Mouse (Mus musculus) embryonic fibroblast, embryonic 13.5 days (primary cell): Measurements from ENCODE around the gene Wdr5.

Experiments used
- CTCF ChIP-seq: IDR thresholded peaks from 2 replicates; pipeline ENCODE4 v1.5.1; 2011; ENCODE audit warnings: mild to moderate bottlenecking, control low read depth, low read length, moderate library complexity, borderline replicate concordance; ENCODE audit not compliant: insufficient read depth
- POLR2A ChIP-seq: IDR thresholded peaks from 2 replicates; pipeline ENCODE4 v1.6.1; 2011; ENCODE audit warnings: low read depth, mild to moderate bottlenecking, control low read depth, low read length, moderate library complexity

DNA sequence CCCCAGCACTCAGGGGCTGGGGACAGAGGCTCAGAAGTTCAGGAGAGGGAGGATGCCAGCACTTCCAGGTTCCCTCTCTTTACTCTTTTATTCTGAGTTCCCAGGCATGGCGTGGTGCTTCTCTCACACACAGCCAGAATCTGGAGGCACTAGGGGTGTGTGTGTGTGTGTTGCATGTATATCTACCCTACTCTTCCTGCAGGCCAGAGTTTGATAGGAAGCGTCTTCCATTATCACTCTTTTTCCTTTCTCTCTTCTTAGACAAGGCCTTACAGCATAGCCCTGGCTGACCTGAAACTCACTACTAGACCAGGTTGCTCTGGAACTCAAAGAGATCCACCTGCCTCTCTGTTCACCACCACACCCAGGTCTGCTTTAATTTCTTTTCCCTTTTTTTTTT, 24.0 kb upstream of the Wdr5 start:
- no peak for TF ChIP-seq CTCF
- TF ChIP-seq POLR2A, result no peak
